Mouse (Mus musculus) small intestine, adult 2 months (tissue): ENCODE data around the gene Snd1.

Experiments
- CTCF ChIP-seq: fragments of 200-500 bp; IDR thresholded peaks from 2 replicates; pipeline ENCODE4 v1.5.1; 2012; ENCODE audit warnings: low read depth, mild to moderate bottlenecking, control low read depth, inconsistent platforms, low read length, moderate library complexity, mixed read lengths; ENCODE audit not compliant: insufficient replicate concordance, insufficient read length; ENCODE audit errors: extremely low read depth
- POLR2A ChIP-seq: fragments of 200-500 bp; IDR thresholded peaks from 2 replicates; pipeline ENCODE4 v1.6.1; 2012; ENCODE audit warnings: low read depth, mild to moderate bottlenecking, control low read depth, inconsistent platforms, low read length, moderate library complexity

GRCm38 (mm10) chr6:28880909-28881308 is 406.0 kb downstream of the Snd1 start:
- TF ChIP-seq CTCF (no peak), POLR2A (no peak)
